Mouse (Mus musculus): ENCODE results near the gene Slc25a11. TPM values are rescaled to one million over a fixed set of nuclear protein-coding genes. Genes with fewer than 3 reads are reported as not detected.

Slc25a11 gene
- total RNA-seq (2021) = 100 to 1,000 TPM; 110 to 117 TPM

DNA sequence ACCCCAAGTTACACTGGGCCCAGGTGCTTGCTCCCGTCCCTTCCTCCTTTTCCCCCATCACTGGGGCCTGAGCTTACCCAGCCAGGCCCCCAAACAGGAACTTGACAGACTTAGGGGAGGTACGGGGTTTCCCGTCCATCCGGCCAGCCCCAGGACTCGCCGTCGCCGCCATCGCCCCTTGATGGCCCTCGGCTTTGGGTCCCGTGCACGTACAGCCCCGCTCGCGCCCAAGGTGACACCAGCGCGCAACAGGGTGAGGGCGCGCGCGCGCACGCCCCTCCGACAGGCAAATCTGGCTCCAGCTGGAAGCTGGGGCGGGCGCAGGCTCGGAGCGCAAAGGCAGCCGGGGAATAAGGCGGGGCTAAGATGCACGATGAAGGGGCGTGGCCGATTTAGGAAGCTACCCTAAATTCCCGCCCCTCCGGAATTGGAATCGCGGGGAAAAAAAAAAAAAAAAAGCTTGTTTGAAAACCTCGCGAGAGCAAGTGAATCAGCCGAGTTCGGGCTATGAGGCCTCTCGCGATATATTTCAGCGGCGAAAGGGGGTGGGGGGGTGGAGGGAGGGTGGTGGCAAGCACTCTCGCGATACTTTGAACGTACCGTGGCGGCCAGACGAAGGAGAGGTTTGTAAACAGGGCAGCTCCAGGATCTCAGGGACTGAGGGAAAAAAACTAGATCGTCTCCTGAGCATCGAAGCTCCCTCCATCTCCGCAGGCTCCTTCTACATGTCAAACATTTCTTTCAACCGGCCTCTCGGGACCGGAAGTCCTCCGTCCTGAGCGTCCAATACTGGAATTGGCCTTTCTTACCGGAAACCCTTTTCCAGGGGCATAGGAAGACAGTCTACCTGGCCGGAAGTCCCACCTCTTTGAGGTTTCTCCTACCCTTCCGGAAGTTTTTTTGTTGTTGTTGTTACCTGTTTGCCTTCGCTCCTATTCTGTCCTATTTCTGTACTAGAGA lies at the start of gene Slc25a11, which contains the start of gene Rnf167:
TSS of gene Slc25a11 (minus strand) at position 789 of the 960 bp plus-strand sequence.
TSS of gene Rnf167 (plus strand) at position 545 of the 960 bp plus-strand sequence.
- peak; percentile 95 to 99 for DNase-seq (ENCODE audit: low spot score in 2 of 2)
- intact Hi-C loops (cut with DNase I) = loop anchor here (10.0 kb wide), 1 partner anchor 412 kb away; the partner anchor contains the start of genes 0610010K14Rik, Gm21988 and Rnasek

DNA sequence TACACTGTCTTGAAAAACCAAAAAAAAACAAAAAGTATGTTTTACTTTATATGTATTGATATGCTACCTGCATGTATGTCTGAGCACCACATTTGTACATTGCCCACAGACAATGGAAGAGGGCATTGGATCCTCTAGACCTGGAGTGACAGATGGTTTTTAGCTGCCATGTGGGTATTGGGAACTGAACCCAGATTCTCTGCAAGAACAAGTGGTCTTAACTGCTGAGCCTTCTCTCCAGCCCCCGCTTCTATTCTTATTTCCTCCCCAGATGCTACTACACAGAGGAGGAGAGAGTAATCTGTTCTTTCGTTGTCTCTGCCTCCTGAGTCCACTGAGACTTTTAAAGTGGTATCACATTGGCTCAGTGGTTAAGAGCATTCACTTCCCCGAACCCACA lies 46.2 kb upstream of the Slc25a11 start:
- intact Hi-C loops (cut with DNase I) = no loop called here
- DNase-seq (ENCODE audit: low spot score in 2 of 2) = peak in 1 of 2 experiments; percentile 57

DNA sequence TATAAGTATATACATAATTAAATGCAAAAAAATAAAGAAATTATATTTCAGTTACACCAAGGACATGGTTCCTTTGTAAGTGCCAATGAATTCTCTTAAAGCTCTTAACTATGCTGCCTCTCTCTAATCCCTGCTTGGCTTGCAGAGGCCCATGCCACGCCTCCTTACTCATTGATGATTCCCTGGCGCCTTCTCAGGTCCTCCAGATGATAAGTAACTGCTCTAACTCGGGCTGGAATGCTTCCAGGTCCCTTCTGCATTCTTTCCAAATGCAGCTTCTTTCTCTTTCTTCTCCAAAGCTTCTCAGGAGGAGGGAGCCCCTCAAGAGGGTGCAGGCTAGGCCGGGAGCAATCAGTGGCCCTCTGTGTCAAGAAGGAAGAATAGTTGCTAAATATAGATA lies 42.3 kb upstream of the Slc25a11 start:
- DNase-seq (ENCODE audit: low spot score in 2 of 2) = no peak
- intact Hi-C loops (cut with DNase I) = loop anchor here (5.0 kb wide), 1 partner anchor 68 kb away; no protein-coding TSS in a partner anchor

DNA sequence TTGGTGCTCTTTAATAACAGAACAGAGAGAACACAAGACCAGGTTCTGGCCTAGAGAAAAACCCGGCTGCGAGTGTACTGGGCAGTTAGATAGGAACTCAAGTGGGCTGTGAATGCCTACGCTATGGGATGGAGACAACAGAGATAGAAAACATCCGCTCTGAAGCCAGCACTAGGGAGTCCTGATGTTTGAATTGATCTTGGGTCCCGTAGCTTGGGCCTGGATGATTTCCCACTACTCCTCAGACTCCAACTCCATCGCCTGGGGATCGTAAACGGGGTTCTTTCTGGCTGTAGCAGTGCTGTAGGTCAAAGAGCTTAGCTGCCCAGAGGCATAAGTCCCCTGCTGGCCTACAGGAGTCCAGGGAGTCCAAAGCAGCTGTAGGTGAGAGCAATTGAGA lies 41.1 kb upstream of the Slc25a11 start:
- intact Hi-C loops (cut with DNase I) = loop anchor here (1.0 to 5.0 kb wide), 2 partner anchors 34 to 69 kb away; partner anchors contain the start of gene Pfn1
- DNase-seq (ENCODE audit: low spot score in 2 of 2) = no peak

DNA sequence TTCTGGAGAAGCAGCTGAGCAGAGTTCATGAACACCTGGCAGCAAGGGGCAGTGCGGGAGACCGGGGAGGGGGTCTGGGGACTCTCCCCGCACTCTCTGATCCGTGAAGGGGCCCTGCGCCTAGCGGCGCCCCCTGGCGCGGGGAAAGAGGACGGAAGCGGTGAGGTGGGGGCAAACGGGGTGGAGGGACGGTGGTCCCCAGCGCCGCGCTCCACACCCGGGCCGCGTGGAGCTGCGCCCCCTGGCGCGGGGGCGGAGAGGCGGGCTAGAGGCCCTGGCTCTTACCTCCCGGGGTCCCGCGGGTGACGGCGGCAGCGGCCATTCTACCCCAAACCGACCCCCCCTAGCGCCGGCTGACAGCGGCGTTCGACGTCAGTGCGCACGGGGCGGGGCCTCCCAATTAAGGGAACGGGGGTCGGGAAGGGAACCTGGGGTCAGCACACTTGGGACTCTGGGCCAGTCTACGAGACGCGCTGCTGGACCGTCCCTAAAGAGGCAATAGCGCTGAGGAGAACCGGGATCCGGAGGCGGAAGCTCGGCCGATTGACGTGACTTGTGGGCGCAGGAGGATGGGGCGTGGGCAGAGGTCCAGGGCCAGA lies 40.4 kb upstream of the Slc25a11 start, which contains the start of gene Camta2:
TSS of gene Camta2 (minus strand) at position 505 of the 599 bp plus-strand sequence.
- DNase-seq (ENCODE audit: low spot score in 2 of 2) = peak; percentile 86 to 88

DNA sequence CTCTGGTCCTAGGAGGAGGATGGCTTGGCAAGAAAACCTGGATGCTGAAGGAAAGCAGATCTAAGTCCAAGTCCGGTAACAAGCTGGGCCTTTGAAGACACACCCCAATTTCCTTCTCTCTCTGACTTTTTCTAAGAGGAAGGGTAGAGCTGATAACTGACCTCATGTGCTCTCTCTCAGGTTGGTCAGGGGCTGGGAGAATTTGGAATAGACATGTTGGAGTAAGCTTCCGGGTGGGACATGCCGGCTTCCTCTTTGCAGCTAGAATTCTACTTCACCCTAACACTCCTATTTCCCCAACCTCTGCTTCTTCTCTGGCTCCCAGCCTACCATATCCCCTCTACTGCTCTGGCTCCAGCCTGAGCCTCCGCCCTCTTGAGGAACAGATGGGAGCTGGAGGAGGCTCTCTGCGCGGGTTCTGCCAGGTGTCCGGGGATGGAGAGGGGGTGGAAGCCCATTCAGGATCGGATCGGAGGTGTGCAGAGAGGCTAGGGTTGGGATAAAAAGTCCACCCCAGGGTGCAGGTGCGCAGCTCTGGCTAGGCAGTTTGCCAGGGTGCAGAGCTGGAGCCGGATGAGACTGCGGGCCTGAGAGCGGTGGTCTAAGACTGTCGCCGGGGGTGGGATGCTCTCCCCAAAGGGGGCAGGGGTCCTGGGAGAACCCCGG lies 39.8 kb upstream of the Slc25a11 start:
- peak; percentile 58 to 88 for DNase-seq (ENCODE audit: low spot score in 2 of 2)
- intact Hi-C loops (cut with DNase I) = loop anchor here (1.0 to 5.0 kb wide), 3 partner anchors 13 to 70 kb away; partner anchors contain the start of genes Inca1, Kif1c and Spag7

More for the DNA sequence above, 40.4 kb upstream of the Slc25a11 start, which contains the start of gene Camta2:
- intact Hi-C loops (cut with DNase I) = loop anchor here (1.0 to 5.0 kb wide), 4 partner anchors 13 to 70 kb away; partner anchors contain the start of genes Inca1, Kif1c, Pfn1 and Spag7

DNA sequence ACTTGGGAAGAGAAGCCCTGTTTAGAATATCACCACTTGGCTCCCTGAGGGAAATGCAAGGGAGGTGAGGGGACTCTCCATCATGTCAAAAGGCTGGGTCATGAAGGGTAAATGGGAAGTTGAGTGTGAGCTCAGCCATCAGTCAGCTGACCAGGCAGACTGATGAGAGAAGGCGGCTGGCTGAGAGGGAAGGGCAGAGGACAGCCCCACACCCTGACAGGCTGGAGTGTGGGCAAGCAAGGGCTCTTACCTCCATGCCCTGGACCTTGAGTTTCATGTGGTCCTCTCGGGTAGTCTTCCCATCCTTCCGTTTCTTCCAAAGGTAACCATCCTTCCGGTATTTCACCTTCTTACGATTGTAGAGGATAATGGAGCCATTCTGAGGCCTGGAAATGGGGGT lies 36.4 kb upstream of the Slc25a11 start:
- no peak for DNase-seq (ENCODE audit: low spot score in 2 of 2)
- intact Hi-C loops (cut with DNase I) = no loop called here

DNA sequence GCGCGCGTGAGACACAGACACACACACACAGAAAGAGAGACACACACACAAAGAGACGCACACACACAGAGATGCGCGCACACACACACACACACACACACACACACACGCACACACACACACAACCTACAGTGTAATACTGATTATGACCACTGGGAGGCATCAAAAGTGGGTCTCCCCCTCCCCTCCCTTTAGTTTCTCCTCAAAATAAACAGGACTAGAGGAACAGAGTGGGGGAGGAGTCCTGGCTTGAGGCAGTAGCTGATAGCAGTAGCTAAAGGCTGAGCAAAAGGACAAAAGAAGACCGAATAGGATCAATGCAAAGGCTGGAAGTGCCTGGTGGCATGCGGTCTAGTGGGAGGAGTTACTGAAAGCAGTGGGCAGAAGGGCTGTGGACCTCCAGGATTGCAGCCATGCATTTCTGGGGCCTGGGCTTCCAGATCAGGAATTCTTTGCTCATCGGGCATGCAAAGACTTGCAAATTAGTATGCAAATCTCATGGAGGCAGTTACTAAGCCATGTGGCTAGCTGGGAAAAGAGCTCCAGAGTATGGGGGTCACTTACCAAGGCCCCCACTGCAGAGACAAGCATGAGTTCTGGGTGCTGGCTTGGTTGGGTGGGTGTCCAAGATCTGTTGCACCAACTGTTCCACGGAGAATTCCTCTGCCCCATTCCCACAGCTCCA lies 34.8 kb upstream of the Slc25a11 start:
- intact Hi-C loops (cut with DNase I) = no loop called here
- DNase-seq (ENCODE audit: low spot score in 2 of 2) = peak in 1 of 2 experiments; percentile 66

DNA sequence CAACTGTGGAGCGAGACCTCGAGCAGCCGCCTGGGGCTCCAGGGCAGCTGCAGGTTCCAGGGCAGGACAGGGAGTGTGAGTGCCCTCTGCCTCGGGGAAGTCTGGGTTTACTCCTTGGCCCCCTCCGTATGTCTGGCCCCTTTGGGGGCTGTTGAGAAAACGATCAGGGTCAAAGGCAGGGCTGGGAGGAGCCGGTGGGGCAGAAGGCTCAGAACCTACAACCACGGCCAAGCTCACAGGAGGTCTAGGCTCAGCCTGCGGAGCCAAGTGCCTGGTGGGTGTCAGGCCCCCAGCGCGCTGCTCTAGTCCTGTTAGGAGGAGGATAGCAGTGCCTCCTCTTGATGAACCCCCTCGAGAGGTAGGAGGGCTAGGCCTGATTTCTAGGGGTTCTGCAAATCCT lies 33.9 kb upstream of the Slc25a11 start:
- DNase-seq (ENCODE audit: low spot score in 2 of 2) = no peak
- intact Hi-C loops (cut with DNase I) = no loop called here

DNA sequence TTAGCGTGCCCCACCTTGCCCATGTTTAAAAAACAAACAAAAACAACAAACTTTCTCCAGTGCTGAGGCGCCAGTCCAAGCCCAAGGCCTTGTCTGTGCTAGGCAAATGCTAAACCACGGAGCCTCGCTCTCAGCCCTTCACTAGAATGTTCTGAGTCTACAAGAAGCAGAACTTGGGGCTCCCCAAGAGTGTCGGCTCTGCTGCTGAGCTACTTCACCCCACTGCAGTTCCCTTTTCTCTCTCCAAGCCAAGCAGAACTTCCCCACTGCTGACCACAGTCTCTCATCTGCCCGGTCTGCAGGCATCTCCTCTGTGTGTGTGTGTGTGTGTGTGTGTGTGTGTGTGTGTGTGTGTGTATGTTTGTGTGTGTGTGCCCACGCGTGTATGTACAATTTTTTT lies 32.6 kb upstream of the Slc25a11 start:
- intact Hi-C loops (cut with DNase I) = no loop called here
- peak in 1 of 2 experiments; percentile 43 for DNase-seq (ENCODE audit: low spot score in 2 of 2)

DNA sequence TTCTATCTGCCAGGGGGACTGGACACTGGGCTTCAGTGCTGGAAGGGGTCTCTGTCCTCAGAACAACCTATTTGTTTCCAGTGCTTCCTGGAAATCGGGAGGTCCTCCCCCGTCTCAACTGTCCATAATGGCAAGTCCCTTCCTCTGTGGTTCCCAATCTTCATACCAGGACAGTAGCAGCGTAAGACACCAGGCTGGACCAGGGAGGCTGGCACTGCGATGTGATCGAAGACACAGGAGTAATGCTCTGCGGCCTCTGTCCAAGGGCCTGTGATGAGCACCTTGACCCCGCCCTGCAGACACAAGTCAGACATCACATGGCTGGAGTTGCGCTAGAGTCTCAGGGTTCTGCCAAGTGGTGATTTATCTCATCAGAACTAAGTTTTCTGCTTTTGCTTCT lies 32.1 kb upstream of the Slc25a11 start:
- DNase-seq (ENCODE audit: low spot score in 2 of 2) = no peak

DNA sequence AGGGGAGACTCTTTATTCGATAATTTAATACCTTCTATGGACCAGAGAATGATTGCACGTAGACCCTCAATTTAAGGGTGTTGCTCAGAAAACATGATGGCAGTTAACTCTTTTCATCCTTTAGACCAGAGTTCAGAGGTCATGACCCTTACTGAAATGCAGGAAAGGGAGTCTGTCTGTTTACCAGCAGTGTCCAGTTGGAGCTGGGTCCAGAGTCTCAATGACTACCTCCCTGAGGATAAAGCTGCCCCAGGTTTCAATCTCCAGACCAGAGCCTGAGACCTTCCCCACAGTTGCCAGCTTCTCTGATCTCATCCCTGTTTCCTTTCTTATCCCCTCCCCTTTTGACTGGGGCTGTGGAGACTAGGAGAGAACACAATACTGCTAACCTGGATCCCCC lies 31.3 kb upstream of the Slc25a11 start:
- no peak for DNase-seq (ENCODE audit: low spot score in 2 of 2)
- intact Hi-C loops (cut with DNase I) = no loop called here

More for the DNA sequence above, 32.1 kb upstream of the Slc25a11 start:
- intact Hi-C loops (cut with DNase I) = no loop called here

DNA sequence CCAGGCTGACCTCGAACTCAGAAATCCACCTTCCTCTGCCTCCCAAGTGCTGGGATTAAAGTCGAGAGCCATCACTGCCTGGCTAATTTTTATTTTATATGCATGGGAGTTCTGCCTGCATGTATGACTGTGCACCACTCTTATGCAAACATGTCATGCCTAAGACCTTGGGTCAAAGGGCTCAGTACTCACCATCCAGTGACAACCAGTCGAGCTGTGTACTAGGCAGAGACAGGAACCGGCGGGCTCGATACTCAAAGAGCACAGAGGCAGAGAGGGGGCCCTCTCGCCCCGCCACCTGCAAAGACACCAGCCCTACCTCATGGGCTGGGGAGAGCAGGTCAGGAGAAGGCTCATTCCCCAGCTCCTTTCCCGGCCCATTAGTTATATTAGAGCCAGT lies 30.8 kb upstream of the Slc25a11 start:
- DNase-seq (ENCODE audit: low spot score in 2 of 2) = no peak
- intact Hi-C loops (cut with DNase I) = no loop called here

DNA sequence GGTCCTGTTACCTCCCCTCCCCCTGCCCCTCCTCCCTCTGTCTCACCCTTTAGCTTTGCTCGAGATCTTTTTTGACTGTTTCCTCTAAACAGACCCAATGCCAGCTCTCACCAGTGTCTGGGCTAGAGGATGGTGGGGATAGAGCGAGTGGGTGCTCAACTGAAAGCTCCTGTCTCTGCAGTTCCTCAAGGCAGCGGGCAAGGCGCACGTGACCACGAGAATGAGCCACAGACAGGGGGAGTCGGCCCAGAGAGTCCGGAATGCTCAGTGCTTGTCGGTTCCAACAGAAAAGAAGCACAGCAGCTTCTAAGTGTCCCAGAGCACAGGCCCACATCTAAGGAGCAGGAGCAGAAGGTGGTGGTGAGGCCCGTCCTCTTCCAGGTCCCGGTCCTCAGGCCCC lies 27.2 kb upstream of the Slc25a11 start:
- intact Hi-C loops (cut with DNase I) = no loop called here
- DNase-seq (ENCODE audit: low spot score in 2 of 2) = no peak

DNA sequence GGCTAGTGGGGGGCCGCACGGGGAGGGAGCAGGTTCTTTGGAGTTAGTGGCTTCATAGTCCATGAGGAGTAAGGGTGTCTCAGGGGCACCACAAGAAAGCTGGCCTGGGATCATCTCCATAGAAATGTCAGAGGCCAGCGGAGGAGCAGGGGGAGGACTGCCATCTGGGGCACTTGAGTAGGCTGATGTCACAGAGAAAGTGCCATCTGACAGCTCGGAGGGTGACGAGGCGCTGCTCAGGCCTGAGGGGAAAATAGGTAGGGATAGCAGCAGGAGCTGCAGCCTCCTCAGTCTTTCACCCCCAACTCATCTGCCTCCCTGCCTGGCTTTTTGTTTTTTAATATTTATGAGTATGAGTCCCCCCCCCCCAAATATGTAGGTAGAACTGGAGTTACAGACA lies 26.7 kb upstream of the Slc25a11 start:
- no peak for DNase-seq (ENCODE audit: low spot score in 2 of 2)

DNA sequence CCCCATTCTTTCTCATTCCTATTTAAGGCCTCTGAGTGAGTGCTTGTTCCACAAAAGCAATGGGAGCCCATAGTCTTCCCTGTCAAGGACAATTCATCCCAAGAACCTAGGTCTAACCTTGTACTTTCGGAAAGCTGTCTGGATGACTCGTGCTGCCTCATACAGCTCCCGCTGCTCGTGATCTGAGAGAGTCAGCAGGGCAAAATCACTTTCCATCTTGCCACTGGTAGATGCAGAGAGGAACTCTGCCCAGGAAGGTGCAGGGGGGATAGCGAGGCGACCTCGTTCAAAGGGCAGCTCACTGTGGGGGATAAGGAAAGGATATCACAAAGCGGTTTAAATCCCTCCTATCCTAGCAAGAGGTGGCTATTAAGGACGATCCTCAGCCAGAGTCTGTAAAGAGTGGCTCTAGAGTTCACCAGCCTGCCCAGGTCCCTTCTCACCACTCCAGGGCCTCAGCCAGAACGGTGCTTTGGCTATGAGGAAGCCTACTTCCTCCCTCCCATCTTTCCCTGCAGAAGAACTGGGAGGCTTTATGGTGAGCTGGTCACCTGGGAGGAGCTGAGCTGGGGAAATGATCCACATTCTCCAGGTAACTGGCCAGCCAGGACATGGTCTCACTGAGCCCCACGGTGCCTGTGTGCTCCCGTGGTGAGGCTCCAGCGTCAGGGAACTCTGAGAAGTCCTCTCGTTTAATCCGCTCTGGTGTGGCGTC lies 24.2 kb upstream of the Slc25a11 start:
- intact Hi-C loops (cut with DNase I) = no loop called here
- DNase-seq (ENCODE audit: low spot score in 2 of 2) = no peak

More for the DNA sequence above, 26.7 kb upstream of the Slc25a11 start:
- intact Hi-C loops (cut with DNase I) = no loop called here

DNA sequence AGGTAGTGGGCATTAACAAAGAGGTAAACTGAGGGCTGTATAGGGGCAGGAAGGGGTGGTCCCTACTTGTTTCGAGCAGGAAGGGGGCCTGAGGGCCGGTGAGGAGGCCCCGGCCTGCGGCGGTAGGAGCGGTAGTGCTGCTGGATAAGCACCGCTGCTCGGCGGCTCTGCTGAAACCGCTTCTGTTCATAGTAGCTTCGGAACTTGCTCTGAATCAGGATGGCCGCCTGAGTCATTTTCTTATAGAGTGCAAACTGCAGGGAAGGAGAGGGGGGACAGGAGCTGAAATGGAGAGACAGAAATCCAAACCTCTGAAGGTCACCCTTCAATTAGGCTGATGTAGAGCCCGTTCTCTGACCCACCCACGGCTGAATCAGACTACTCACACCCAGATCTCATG lies 23.2 kb upstream of the Slc25a11 start:
- intact Hi-C loops (cut with DNase I) = no loop called here
- DNase-seq (ENCODE audit: low spot score in 2 of 2) = no peak

DNA sequence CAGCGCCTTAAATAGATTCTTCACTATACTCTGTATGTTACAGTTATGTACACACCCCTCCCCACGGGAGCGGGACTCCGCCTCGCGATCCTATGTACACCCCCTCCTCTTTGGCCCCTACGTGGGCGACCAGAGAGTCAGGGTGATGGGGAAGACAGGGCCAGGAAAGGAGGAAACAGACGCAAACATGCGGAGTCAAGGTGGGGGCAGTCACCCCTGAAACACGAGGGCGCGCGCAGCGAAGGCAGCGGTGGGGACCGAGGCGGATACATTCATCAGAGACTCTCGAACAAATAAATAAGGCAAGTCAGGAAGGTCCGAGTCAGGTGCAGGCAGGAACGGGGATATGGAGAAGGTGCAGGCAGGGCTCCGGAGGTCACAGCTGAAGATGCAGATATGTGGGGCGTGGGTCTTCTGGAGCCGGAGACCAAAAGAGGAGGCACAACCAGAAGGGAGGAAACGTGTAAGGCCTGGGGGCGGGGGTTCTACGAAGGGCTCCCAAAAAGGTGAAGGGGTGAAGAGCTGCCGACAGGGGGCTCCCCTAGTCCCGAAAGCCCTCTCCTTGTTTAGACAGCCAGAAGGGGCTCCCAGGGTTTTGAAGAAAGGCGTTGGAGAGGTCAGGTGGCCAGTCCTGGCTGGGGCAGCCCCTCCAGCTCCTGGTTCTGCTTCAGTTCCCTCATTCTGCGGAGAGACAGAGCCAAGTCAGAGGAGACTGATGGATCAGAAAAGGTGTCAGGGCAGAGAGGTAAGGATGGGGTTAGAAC lies 22.5 kb upstream of the Slc25a11 start:
- peak; percentile 68 to 69 for DNase-seq (ENCODE audit: low spot score in 2 of 2)
- intact Hi-C loops (cut with DNase I) = loop anchor here (2.0 kb wide), 2 partner anchors 15 to 17 kb away; partner anchors contain the start of gene Pfn1

Data from left cerebral cortex, postnatal 25 days (tissue).